Mouse (Mus musculus) frontal cortex, adult 2 months (tissue): ENCODE measurements around the gene Morn1. TPM values are rescaled to one million over a fixed set of nuclear protein-coding genes. Genes with fewer than 3 reads are reported as not detected.

Experiments
- DNase-seq, 2 experiments: peaks; one replicate each; pipeline ENCODE4 v3.0.0; 2022; ENCODE audit warnings: low spot score in 1 of 2; ENCODE audit errors: extremely low spot score in 1 of 2
- polyA plus RNA-seq: library from polyadenylated mRNA; depleted of rRNA; stranded (reverse); fragments of >200 nt; gene quantifications from 2 replicates; pipeline ENCODE4 v1.2.3, GENCODE M21; 2012; rRNA removed

The Morn1 gene
- polyA plus RNA-seq, 1 experiment: 18.6 TPM

- no peak for DNase-seq
Measured at GRCm38 (mm10) chr4:155184248-155185070, 98.1 kb downstream of the Morn1 start.

GRCm38 (mm10) chr4:155185845-155186244 is 99.5 kb downstream of the Morn1 start:
- no peak for DNase-seq

GRCm38 (mm10) chr4:155187192-155187674 is 100.9 kb downstream of the Morn1 start:
- no peak for DNase-seq

- no peak for DNase-seq
Measured at GRCm38 (mm10) chr4:155188341-155188740, 102.0 kb downstream of the Morn1 start.

- DNase-seq: no peak
Measured at GRCm38 (mm10) chr4:155188803-155189202, 102.4 kb downstream of the Morn1 start.

- no peak for DNase-seq
Measured at GRCm38 (mm10) chr4:155189711-155190139, 103.3 kb downstream of the Morn1 start.

GRCm38 (mm10) chr4:155190275-155190674 is 103.9 kb downstream of the Morn1 start:
- no peak for DNase-seq

Other genes starting within 250 kb of the Morn1 start
- 2.1 and 2.3 TPM in 2 replicates for gene Ttc34, start 249.1 kb upstream of the Morn1 start, polyA plus RNA-seq
- 0.38 and 0.52 TPM in 2 replicates for gene Mmel1, start 217.0 kb upstream of the Morn1 start, polyA plus RNA-seq
- 121 and 126 TPM in 2 replicates for gene Fam213b, start 187.4 kb upstream of the Morn1 start, polyA plus RNA-seq
- 1.7 and 1.9 TPM in 2 replicates for gene Tnfrsf14, start 158.0 kb upstream of the Morn1 start, polyA plus RNA-seq
- 45.3 and 68.8 TPM in 2 replicates for gene Hes5, start 125.7 kb upstream of the Morn1 start, polyA plus RNA-seq
- 73.0 and 76.7 TPM in 2 replicates for gene Pank4, start 122.5 kb upstream of the Morn1 start, polyA plus RNA-seq
- gene Plch2, start 29.8 kb upstream of the Morn1 start, polyA plus RNA-seq: 89.8 and 98.3 TPM in 2 replicates
- gene Pex10, start 19.6 kb upstream of the Morn1 start, polyA plus RNA-seq: 16.7 and 21.1 TPM in 2 replicates
- gene Rer1, start 195 bp upstream of the Morn1 start, polyA plus RNA-seq: 83.4 and 84.4 TPM in 2 replicates
- gene Ski, start 136.0 kb downstream of the Morn1 start, polyA plus RNA-seq: 76.4 and 78.3 TPM in 2 replicates
- gene Faap20, start 163.2 kb downstream of the Morn1 start, polyA plus RNA-seq: 41.0 and 42.9 TPM in 2 replicates